Mouse (Mus musculus) intestine, embryonic 14.5 days (tissue): ENCODE measurements at regions not wholly inside any gene's neighbourhood (a gene's known extent, or its start where the extent isn't known, plus 50 kb on each side); places are given as distances from the start of the nearest gene placed in this dataset.
"Not testable (repeated sequence)": the region's sequence is repeated elsewhere in the genome, so short reads cannot be mapped to it uniquely, and the experiment has no call there.

ENCODE experiments used
- ATAC-seq: fragments of 200-750 bp; cut with Nextera tagmentation; replicated peaks from 2 replicates; pipeline ENCODE4 v1.8.0; 2017; ENCODE audit warnings: low read depth, moderate number of reproducible peaks, moderate TSS enrichment, moderate library complexity; ENCODE audit not compliant: low FRiP score, low TSS enrichment
- DNase-seq: peaks from one replicate; pipeline ENCODE4 v3.0.0-alpha.2; 2018; ENCODE audit warnings: low spot score
- H3K27ac ChIP-seq: fragments of 300-500 bp; sonication (generic); 2 replicates; pipeline ENCODE4 v1.5.1; 2014; ENCODE audit warnings: low read depth, mild to moderate bottlenecking, control low read depth
- H3K27me3 ChIP-seq: fragments of 300-500 bp; sonication (generic); replicated peaks from 2 replicates; pipeline ENCODE4 v1.6.1; 2014; ENCODE audit warnings: low read length, control low read depth; ENCODE audit not compliant: control insufficient read depth, insufficient read depth
- H3K36me3 ChIP-seq: fragments of 300-500 bp; sonication (generic); 2 replicates; pipeline ENCODE4 v1.6.1; 2014; ENCODE audit warnings: low read length, control low read depth; ENCODE audit not compliant: control insufficient read depth, insufficient read depth
- H3K4me1 ChIP-seq: fragments of 300-500 bp; sonication (generic); replicated peaks from 2 replicates; pipeline ENCODE4 v1.6.1; 2014; ENCODE audit warnings: low read length, control low read depth, mixed read lengths; ENCODE audit not compliant: control insufficient read depth, insufficient read depth
- H3K4me2 ChIP-seq: fragments of 300-500 bp; sonication (generic); 2 replicates; pipeline ENCODE4 v1.6.1; 2014; ENCODE audit warnings: low read length
- H3K4me3 ChIP-seq: fragments of 300-500 bp; sonication (generic); 2 replicates; pipeline ENCODE4 v1.5.1; 2014; ENCODE audit warnings: low read depth, low read length, control low read depth, mixed read lengths
- H3K9ac ChIP-seq: fragments of 300-500 bp; sonication (generic); 2 replicates; pipeline ENCODE4 v1.6.1; 2014; ENCODE audit warnings: mild to moderate bottlenecking, low read length
- H3K9me3 ChIP-seq: fragments of 300-500 bp; sonication (generic); 2 replicates; pipeline ENCODE4 v1.6.1; 2016; ENCODE audit warnings: low read length, control low read depth; ENCODE audit not compliant: control insufficient read depth
- WGBS: fragments of 180-500 bp; shearing (Covaris S2); extraction: QIAGEN DNeasy Blood & Tissue Kit; methylation state at CpG from one replicate; pipeline ENCODE4 v1.1.7; 2014; 5-methylcytosine and 5-hydroxymethylcytosine counted together

GRCm38 (mm10) chr3:81820304-81820703, 112.1 kb upstream of the Ctso start:
- ATAC-seq, result no peak
- 77% methylated on average over 2 of the region's 2 CpGs for WGBS
- Histone ChIP-seq H3K4me2 (no peak overlapping the region), H3K9me3 (no peaks in the 10 kb centered on the region), H3K27ac (no peak overlapping the region), H3K36me3 (no peaks in the 10 kb centered on the region), H3K4me1 (no peaks in the 10 kb centered on the region), H3K9ac (no peak overlapping the region), H3K4me3 (no peak overlapping the region), H3K27me3 (no peaks in the 10 kb centered on the region)
- DNase-seq, result no peak

GRCm38 (mm10) chr3:81829525-81829924, 102.9 kb upstream of the Ctso start:
- whole genome bisulfite sequencing, result no CpG with 5 or more reads among the region's 2 CpGs
- no peak overlapping the region for H3K4me3 ChIP-seq
- no peaks in the 10 kb centered on the region for H3K4me1 ChIP-seq
- no peaks in the 10 kb centered on the region for H3K9me3 ChIP-seq
- no peaks in the 10 kb centered on the region for H3K36me3 ChIP-seq
- H3K9ac ChIP-seq, result no peak overlapping the region
- no peak overlapping the region for H3K27ac ChIP-seq
- no peak for ATAC-seq
- DNase-seq, result no peak
- no peak overlapping the region for H3K4me2 ChIP-seq
- H3K27me3 ChIP-seq, result no peaks in the 10 kb centered on the region

GRCm38 (mm10) chr3:81829966-81830599, 102.3 kb upstream of the Ctso start:
- DNase-seq, result no peak

GRCm38 (mm10) chr3:81835380-81836157, 96.8 kb upstream of the Ctso start:
- peaks cover 7% of the 10 kb centered on the region; the same call in 1 of the 2 replicates for H3K4me1 ChIP-seq
- WGBS, result 5% methylated on average over 11 of the region's 11 CpGs
- peak; percentile 55 for DNase-seq
- H3K27me3 ChIP-seq, result no peaks in the 10 kb centered on the region
- no peaks in the 10 kb centered on the region for H3K36me3 ChIP-seq
- no peak overlapping the region for H3K9ac ChIP-seq
- ATAC-seq, result peak; percentile 81
- no peak overlapping the region for H3K4me3 ChIP-seq
- H3K9me3 ChIP-seq, result no peaks in the 10 kb centered on the region
- H3K4me2 ChIP-seq, result peak overlapping the region; percentile 38
- no peak overlapping the region for H3K27ac ChIP-seq

More at GRCm38 (mm10) chr3:81829966-81830599, 102.3 kb upstream of the Ctso start:
- Histone ChIP-seq H3K36me3 (no peaks in the 10 kb centered on the region), H3K27ac (no peak overlapping the region), H3K9me3 (no peaks in the 10 kb centered on the region), H3K4me1 (no peaks in the 10 kb centered on the region), H3K4me2 (no peak overlapping the region), H3K4me3 (no peak overlapping the region), H3K9ac (no peak overlapping the region), H3K27me3 (no peaks in the 10 kb centered on the region)
- ATAC-seq, result no peak

- no peaks in the 10 kb centered on the region for H3K36me3 ChIP-seq
- H3K4me1 ChIP-seq, result peaks cover 7% of the 10 kb centered on the region; the same call in 1 of the 2 replicates
- no peak overlapping the region for H3K4me3 ChIP-seq
- 76% methylated on average over 7 of the region's 7 CpGs for WGBS
- no peak overlapping the region for H3K9ac ChIP-seq
- ATAC-seq, result no peak
- no peaks in the 10 kb centered on the region for H3K27me3 ChIP-seq
- H3K27ac ChIP-seq, result no peak overlapping the region
- H3K4me2 ChIP-seq, result no peak overlapping the region
- H3K9me3 ChIP-seq, result no peaks in the 10 kb centered on the region
- DNase-seq, result no peak
Observed at GRCm38 (mm10) chr3:81836478-81836877, 95.9 kb upstream of the Ctso start.

GRCm38 (mm10) chr3:81838121-81838520, 94.3 kb upstream of the Ctso start:
- not testable (repeated sequence) for H3K4me2 ChIP-seq, H3K36me3 ChIP-seq, H3K27ac ChIP-seq, ATAC-seq, H3K9me3 ChIP-seq, H3K27me3 ChIP-seq, H3K4me1 ChIP-seq, H3K9ac ChIP-seq, DNase-seq, H3K4me3 ChIP-seq
- 91% methylated on average over 9 of the region's 9 CpGs for WGBS

GRCm38 (mm10) chr3:81864487-81864886, 67.9 kb upstream of the Ctso start:
- Histone ChIP-seq H3K9ac (no peak overlapping the region), H3K4me1 (no peaks in the 10 kb centered on the region), H3K4me3 (no peak overlapping the region), H3K36me3 (no peaks in the 10 kb centered on the region), H3K4me2 (no peak overlapping the region), H3K27ac (no peak overlapping the region), H3K9me3 (no peaks in the 10 kb centered on the region), H3K27me3 (no peaks in the 10 kb centered on the region)
- ATAC-seq (no peak), DNase-seq (no peak)
- WGBS, result 94% methylated on average over 1 of the region's 1 CpGs
